In genomic region chr19:3576451-3577264, GRCm38 (mm10) we compare ENCODE assay signal across 9 mouse cellular contexts. TPM values are rescaled to one million over a fixed set of nuclear protein-coding genes. Genes with fewer than 3 reads are reported as not detected.
DNase-seq lines count a peak whose midpoint lies in the region; ATAC-seq lines count a peak whose summit lies in the region.
"Had no signal": no experiment of that assay in that cellular context is flagged by ENCODE, and none has a peak within 500 bp of the region (broad histone marks: within the 10 kb centered on the region; RNA-seq: fewer than 3 reads in every experiment).

No protein-coding gene starts in this region.

- 64% methylated on average over 5 of the region's 5 CpGs for WGBS in heart, embryonic 13.5 days
- WGBS in hindbrain, embryonic 13.5 days, result 74% methylated on average over 5 of the region's 5 CpGs
- 68% methylated on average over 5 of the region's 5 CpGs for WGBS in midbrain, embryonic 12.5 days

- no peak for ATAC-seq in heart, embryonic 13.5 days (ENCODE audit: extremely low read depth, insufficient number of reproducible peaks, low FRiP score, low TSS enrichment)
- ATAC-seq in hindbrain, embryonic 13.5 days (ENCODE audit: low FRiP score), result peak; percentile 0
- ATAC-seq in midbrain, embryonic 12.5 days (ENCODE audit: low FRiP score, low read depth), result peak; percentile 4; the same call in 1 of the 2 replicates

- peak overlapping the region; percentile 95 for H3K27ac ChIP-seq in heart, embryonic 13.5 days (replicated peaks)
- H3K27ac ChIP-seq in hindbrain, embryonic 13.5 days, result peak overlapping the region; percentile 96
- H3K27ac ChIP-seq in midbrain, embryonic 12.5 days (replicated peaks), result peak overlapping the region; percentile 95

- no peaks in the 10 kb centered on the region for H3K9me3 ChIP-seq in heart, embryonic 13.5 days
- H3K9me3 ChIP-seq in hindbrain, embryonic 13.5 days, result no peaks in the 10 kb centered on the region
- no peaks in the 10 kb centered on the region for H3K9me3 ChIP-seq in midbrain, embryonic 12.5 days

- no peak for DNase-seq in heart, postnatal 14 days
- DNase-seq in cerebellum, adult 8-10 months, result peak; percentile 38
- DNase-seq in right cerebral cortex, postnatal 25 days, result no peak
- no peak for DNase-seq in left cerebral cortex, postnatal 25 days (ENCODE audit: low spot score in 2 of 2)
- no peak for DNase-seq in left cerebral cortex, postnatal 4 days

- intact Hi-C loops in heart, postnatal 14 days (cut with DNase I), result loop anchor here (10.0 kb wide), 1 partner anchor 252 kb away; the partner anchor contains the start of gene Cpt1a
- intact Hi-C loops in left cerebral cortex, postnatal 25 days (cut with DNase I), result loop anchor here (5.0 kb wide), 3 partner anchors 94 to 191 kb away; partner anchors contain the start of genes 1810055G02Rik and Kmt5b
- intact Hi-C loops in left cerebral cortex, postnatal 4 days (cut with DNase I), result no loop called here

- H3K9ac ChIP-seq in heart, embryonic 13.5 days, result peak overlapping the region; percentile 21
- H3K9ac ChIP-seq in hindbrain, embryonic 13.5 days, result no peak overlapping the region
- H3K9ac ChIP-seq in midbrain, embryonic 12.5 days (replicated peaks), result no peak overlapping the region

- H3K4me3 ChIP-seq in heart, embryonic 13.5 days, result peak overlapping the region; percentile 66
- H3K4me3 ChIP-seq in hindbrain, embryonic 13.5 days, result peak overlapping the region; percentile 87
- peak overlapping the region; percentile 92 for H3K4me3 ChIP-seq in midbrain, embryonic 12.5 days

- peak overlapping the region; percentile 58 for H3K4me2 ChIP-seq in heart, embryonic 13.5 days
- peak overlapping the region; percentile 45 for H3K4me2 ChIP-seq in hindbrain, embryonic 13.5 days
- H3K4me2 ChIP-seq in midbrain, embryonic 12.5 days (replicated peaks), result peak overlapping the region; percentile 47

- H3K4me1 ChIP-seq in heart, embryonic 13.5 days, result peaks cover 40% of the 10 kb centered on the region
- peaks cover 24% of the 10 kb centered on the region for H3K4me1 ChIP-seq in hindbrain, embryonic 13.5 days (replicated peaks)
- H3K4me1 ChIP-seq in midbrain, embryonic 12.5 days, result peaks cover 28% of the 10 kb centered on the region

- 0 out of 2 replicates have a peak, but pooled peaks cover 3% of the 10 kb centered on the region for H3K36me3 ChIP-seq in heart, embryonic 13.5 days
- H3K36me3 ChIP-seq in hindbrain, embryonic 13.5 days, result no peaks in the 10 kb centered on the region
- H3K36me3 ChIP-seq in midbrain, embryonic 12.5 days, result no peaks in the 10 kb centered on the region

- no peaks in the 10 kb centered on the region for H3K27me3 ChIP-seq in heart, embryonic 13.5 days (replicated peaks)
- no peaks in the 10 kb centered on the region for H3K27me3 ChIP-seq in hindbrain, embryonic 13.5 days
- no peaks in the 10 kb centered on the region for H3K27me3 ChIP-seq in midbrain, embryonic 12.5 days
- H3K27me3 ChIP-seq: Patski had no signal

RNA-seq across cellular contexts. Expression of gene Ppp6r3, which starts 1.1 kb away (rescaled TPM):
- 42.0 and 46.1 TPM in 2 replicates for polyA plus RNA-seq in heart, embryonic 13.5 days (2015; fragmentation: Nextera tagmentation; extraction: Ambion mirVana)
- total RNA-seq in heart, postnatal 14 days (2021), result 10 to 100 TPM; 83.3 to 85.6 TPM
- 60.6 and 62.6 TPM in 2 replicates for polyA plus RNA-seq in hindbrain, embryonic 13.5 days (2015; fragmentation: Nextera tagmentation; extraction: Ambion mirVana)
- polyA plus RNA-seq in midbrain, embryonic 12.5 days (2016; fragmentation: Nextera tagmentation; extraction: Ambion mirVana), result 86.1 and 87.2 TPM in 2 replicates
- total RNA-seq in left cerebral cortex, postnatal 25 days (2021), result 10 to 100 TPM; 79.2 to 80.9 TPM
- total RNA-seq in left cerebral cortex, postnatal 4 days (2021), result 100 to 1,000 TPM; 100 to 113 TPM
